Comparison of ENCODE assay signal across 8 mouse cellular contexts in genomic region chr3:122103864-122104808, GRCm38 (mm10). TPM values are rescaled to one million over a fixed set of nuclear protein-coding genes. Genes with fewer than 3 reads are reported as not detected.
DNase-seq lines count a peak whose midpoint lies in the region; ATAC-seq and TF ChIP-seq lines count a peak whose summit lies in the region.

No protein-coding gene starts in this region.

- peak; percentile 60; the same call in 1 of the 2 replicates for ATAC-seq in embryonic facial prominence, embryonic 14.5 days (ENCODE audit: low read depth)
- peak; percentile 78 for ATAC-seq in limb, embryonic 14.5 days (ENCODE audit: low FRiP score, low read depth)
- ATAC-seq in midbrain, postnatal 0 days (ENCODE audit: low FRiP score): 0 out of 2 replicates have a peak, but pooled peaks have one; percentile 16

- intact Hi-C loops in heart, adult 2 months (cut with DNase I): loop anchor here (1.0 to 5.0 kb wide), 6 partner anchors 18 to 219 kb away; no protein-coding TSS in a partner anchor

- peak overlapping the region; percentile 4; the same call in 1 of the 2 replicates for H3K27ac ChIP-seq in embryonic facial prominence, embryonic 14.5 days (replicated peaks; ENCODE audit: low read depth, low read length)
- H3K27ac ChIP-seq in heart, adult 2 months: peak overlapping the region; percentile 62
- H3K27ac ChIP-seq in limb, embryonic 14.5 days (replicated peaks; ENCODE audit: low read depth, low read length): no peak overlapping the region
- no peak overlapping the region for H3K27ac ChIP-seq in midbrain, postnatal 0 days (ENCODE audit: low read depth, low read length)

- peak overlapping the region; percentile 47 for H3K4me2 ChIP-seq in embryonic facial prominence, embryonic 14.5 days (ENCODE audit: low read depth, low read length)
- H3K4me2 ChIP-seq in limb, embryonic 14.5 days (replicated peaks; ENCODE audit: low read depth, low read length, severe bottlenecking): peak overlapping the region; percentile 48
- H3K4me2 ChIP-seq in midbrain, postnatal 0 days (ENCODE audit: low read depth, low read length, poor library complexity, severe bottlenecking): peak overlapping the region; percentile 21

- WGBS in embryonic facial prominence, embryonic 14.5 days: 30% methylated on average over 20 of the region's 20 CpGs
- 28% methylated on average over 20 of the region's 20 CpGs for WGBS in heart, adult 2 months
- WGBS in limb, embryonic 14.5 days: 28% methylated on average over 20 of the region's 20 CpGs
- 40% methylated on average over 20 of the region's 20 CpGs for WGBS in midbrain, postnatal 0 days

- H3K79me2 ChIP-seq in heart, adult 2 months (replicated peaks; ENCODE audit: control insufficient read depth, insufficient read depth, low read length): no peaks in the 10 kb centered on the region

- no peak; the same call in 1 of the 2 replicates for TF ChIP-seq CTCF in heart, adult 2 months (IDR thresholded peaks at IDR 0.05)
- peak; percentile 80 for TF ChIP-seq CTCF in midbrain, postnatal 0 days (IDR thresholded peaks at IDR 0.05)

- DNase-seq in 3134 (ENCODE audit: extremely low read depth, insufficient read length, low spot score): peak; percentile 28
- peak; percentile 65 to 75 for DNase-seq in adrenal gland, postnatal 4 days (ENCODE audit: low spot score in 2 of 2)
- peak; percentile 87 for DNase-seq in embryonic facial prominence, embryonic 14.5 days (ENCODE audit: low spot score)
- peak; percentile 87 to 93 for DNase-seq in heart, adult 2 months
- DNase-seq in kidney, adult 8-10 months: peak; percentile 90 to 94
- DNase-seq in limb, embryonic 14.5 days (ENCODE audit: low spot score): peak; percentile 91
- DNase-seq in midbrain, postnatal 0 days (ENCODE audit: low spot score): peak; percentile 81
- DNase-seq in spleen, postnatal 10 days (ENCODE audit: low spot score in 2 of 2): peak; percentile 63 to 80

- H3K4me3 ChIP-seq in embryonic facial prominence, embryonic 14.5 days (ENCODE audit: low read depth, low read length): 0 out of 2 replicates have a peak overlapping the region, but pooled peaks have one; percentile 7
- peak overlapping the region; percentile 39; the same call in 1 of the 2 replicates for H3K4me3 ChIP-seq in heart, adult 2 months
- peak overlapping the region; percentile 26 for H3K4me3 ChIP-seq in limb, embryonic 14.5 days (replicated peaks; ENCODE audit: low read length)
- no peak overlapping the region for H3K4me3 ChIP-seq in midbrain, postnatal 0 days (ENCODE audit: low read depth, low read length)

- H3K36me3 ChIP-seq in embryonic facial prominence, embryonic 14.5 days (ENCODE audit: control insufficient read depth, insufficient read depth, low read length): no peaks in the 10 kb centered on the region
- no peaks in the 10 kb centered on the region for H3K36me3 ChIP-seq in heart, adult 2 months (ENCODE audit: control insufficient read depth, insufficient read depth, low read length)
- H3K36me3 ChIP-seq in limb, embryonic 14.5 days (ENCODE audit: control insufficient read depth, insufficient read depth, low read length): no peaks in the 10 kb centered on the region
- no peaks in the 10 kb centered on the region for H3K36me3 ChIP-seq in midbrain, postnatal 0 days (ENCODE audit: insufficient read depth, low read length)

- peak; percentile 91; the same call in 1 of the 2 replicates for TF ChIP-seq EP300 in heart, adult 2 months (IDR thresholded peaks at IDR 0.05; ENCODE audit: insufficient read depth, low read depth, low read length)

- no peaks in the 10 kb centered on the region for H3K27me3 ChIP-seq in embryonic facial prominence, embryonic 14.5 days (replicated peaks; ENCODE audit: control insufficient read depth, insufficient read depth, low read length)
- no peaks in the 10 kb centered on the region for H3K27me3 ChIP-seq in heart, adult 2 months (ENCODE audit: control insufficient read depth, insufficient read depth, low read length)
- no peaks in the 10 kb centered on the region for H3K27me3 ChIP-seq in limb, embryonic 14.5 days (ENCODE audit: control insufficient read depth, insufficient read depth, low read length)
- no peaks in the 10 kb centered on the region for H3K27me3 ChIP-seq in midbrain, postnatal 0 days (ENCODE audit: insufficient read depth, low read length)

- TF ChIP-seq POLR2A in heart, adult 2 months (IDR thresholded peaks at IDR 0.05; ENCODE audit: insufficient read depth, low read depth, low read length): 0 out of 2 replicates have a peak, but pooled peaks have one; percentile 32
- TF ChIP-seq POLR2A in limb, embryonic 14.5 days (IDR thresholded peaks at IDR 0.05; ENCODE audit: borderline replicate concordance, extremely low read depth, insufficient read depth, insufficient read length): no peak

- H3K9me3 ChIP-seq in embryonic facial prominence, embryonic 14.5 days (ENCODE audit: control insufficient read depth, low read length): no peaks in the 10 kb centered on the region
- no peaks in the 10 kb centered on the region for H3K9me3 ChIP-seq in limb, embryonic 14.5 days (ENCODE audit: control insufficient read depth, low read length)
- H3K9me3 ChIP-seq in midbrain, postnatal 0 days (ENCODE audit: low read length): no peaks in the 10 kb centered on the region

- no peak overlapping the region for H3K9ac ChIP-seq in embryonic facial prominence, embryonic 14.5 days (ENCODE audit: low read depth, low read length)
- no peak overlapping the region for H3K9ac ChIP-seq in heart, adult 2 months (ENCODE audit: low read depth, low read length)
- H3K9ac ChIP-seq in limb, embryonic 14.5 days (ENCODE audit: low read depth, low read length, severe bottlenecking): no peak overlapping the region
- H3K9ac ChIP-seq in midbrain, postnatal 0 days (replicated peaks; ENCODE audit: low read length, poor library complexity, severe bottlenecking): no peak overlapping the region

- no peaks in the 10 kb centered on the region for H3K4me1 ChIP-seq in embryonic facial prominence, embryonic 14.5 days (ENCODE audit: control insufficient read depth, insufficient read depth, low read length)
- H3K4me1 ChIP-seq in heart, adult 2 months (ENCODE audit: control insufficient read depth, insufficient read depth, low read length): peaks cover 3% of the 10 kb centered on the region
- H3K4me1 ChIP-seq in limb, embryonic 14.5 days (ENCODE audit: control insufficient read depth, insufficient read depth, low read length): no peaks in the 10 kb centered on the region
- no peaks in the 10 kb centered on the region for H3K4me1 ChIP-seq in midbrain, postnatal 0 days (ENCODE audit: insufficient read depth, low read length)

RNA-seq across cellular contexts. Expression of gene Abca4, which starts 59.9 kb away (rescaled TPM):
- total RNA-seq in adrenal gland, postnatal 4 days (2021): 1 to 10 TPM; 2.8 to 3.6 TPM
- polyA plus RNA-seq in embryonic facial prominence, embryonic 14.5 days (2014; fragmentation: Nextera tagmentation; extraction: Ambion mirVana): 1.5 and 1.8 TPM in 2 replicates
- total RNA-seq in heart, adult 2 months (2021): 1 to 10 TPM; 1.6 to 2.3 TPM
- 2.6 TPM in 2 replicates for polyA plus RNA-seq in heart, adult 2 months (2012; rRNA removed)
- polyA plus RNA-seq in limb, embryonic 14.5 days (2012; rRNA removed): 2.2 and 2.6 TPM in 2 replicates
- 1.0 and 1.5 TPM in 2 replicates for polyA plus RNA-seq in limb, embryonic 14.5 days (2014; fragmentation: Nextera tagmentation; extraction: Ambion mirVana)
- total RNA-seq in midbrain, postnatal 0 days (2014; rRNA removed): 2.9 and 7.7 TPM in 2 replicates
- polyA plus RNA-seq in midbrain, postnatal 0 days (2015; fragmentation: Nextera tagmentation; extraction: Ambion mirVana): 0.94 TPM in 2 replicates

Comparison
In these comparisons a context has a peak if more than half of its experiments do, and no peak if none do; other contexts are left out.
1. DNase-seq: peak in every context shown above with its lines; median percentile 92 in kidney, adult 8-10 months; 91 in limb, embryonic 14.5 days; 90 in heart, adult 2 months; 87 in embryonic facial prominence, embryonic 14.5 days; 81 in midbrain, postnatal 0 days; 72 in spleen, postnatal 10 days; 70 in adrenal gland, postnatal 4 days; 28 in 3134.
2. ATAC-seq: peak in every context shown above with its lines; median percentile 78 in limb, embryonic 14.5 days; 60 in embryonic facial prominence, embryonic 14.5 days; 16 in midbrain, postnatal 0 days.
3. H3K27ac ChIP-seq: peak in embryonic facial prominence, embryonic 14.5 days (single experiment) and heart, adult 2 months (single experiment); none in limb, embryonic 14.5 days (single experiment) and midbrain, postnatal 0 days (single experiment).
4. Peak in every context shown above with its lines, with median percentiles within 50 percentile points of each other: H3K4me2 ChIP-seq.